Mouse (Mus musculus) gastrocnemius, postnatal 36 days (tissue): ENCODE data around the gene Hrc. TPM values are rescaled to one million over a fixed set of nuclear protein-coding genes. Genes with fewer than 3 reads are reported as not detected.
"Not testable (repeated sequence)": the region's sequence is repeated elsewhere in the genome, so short reads cannot be mapped to it uniquely, and the experiment has no call there.

ENCODE experiments used
- DNase-seq, 2 experiments: peaks; one replicate each; pipeline ENCODE4 v3.0.0; 2022
- intact Hi-C: fragments of 180-260 bp; cut with DNase I; formaldehyde crosslinking; loops from one replicate; pipeline ENCODE4 v1.15.1; 2025
- total RNA-seq, 2 experiments: library from RNA; stranded (reverse); gene quantifications; 2 replicates each; pipeline ENCODE4 v1.2.3; 2021

The Hrc gene
- total RNA-seq, 2 experiments from 2014 or later = 818 to 890 TPM

DNA sequence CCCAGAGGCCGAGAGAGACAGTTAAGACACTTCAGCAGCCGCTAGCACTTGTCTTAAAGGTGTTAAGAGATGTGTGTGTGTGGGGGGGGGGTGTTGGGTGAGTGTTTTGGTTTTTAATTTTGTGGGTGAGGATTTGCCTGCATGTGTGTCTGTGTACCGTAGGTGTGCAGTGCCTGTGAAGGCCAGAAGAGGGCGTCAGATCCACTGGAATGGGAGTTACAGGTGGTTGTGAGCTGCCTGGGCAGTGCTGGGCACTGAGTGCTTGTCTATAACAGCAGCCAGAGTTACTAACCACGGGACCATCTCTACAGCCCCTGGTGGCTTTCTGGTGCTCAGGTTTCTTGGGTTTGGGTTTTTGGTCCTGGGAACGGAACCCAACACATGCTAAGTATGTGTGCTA, 3.6 kb upstream of the Hrc start:
- intact Hi-C loops = no loop called here
- no peak for DNase-seq

GRCm38 (mm10) chr7:45332685-45333425, 2.2 kb upstream of the Hrc start:
- DNase-seq = no peak
- intact Hi-C loops = no loop called here

- DNase-seq = peak; percentile 83 to 88
- intact Hi-C loops = no loop called here
Observed at GRCm38 (mm10) chr7:45333431-45333982, 1.6 kb upstream of the Hrc start, which contains the start of gene Trpm4. Gene Trpm4 (minus strand): TSS chr7:45333780.

- intact Hi-C loops = no loop called here
- peak; percentile 37 to 44 for DNase-seq
Observed at GRCm38 (mm10) chr7:45334605-45335004, 485 bp upstream of the Hrc start.

GRCm38 (mm10) chr7:45336319-45336718, 1.2 kb downstream of the Hrc start:
- DNase-seq = no peak
- intact Hi-C loops = no loop called here

GRCm38 (mm10) chr7:45337469-45337868, 2.4 kb downstream of the Hrc start:
- intact Hi-C loops = no loop called here
- DNase-seq = no peak

GRCm38 (mm10) chr7:45338161-45338911, 3.2 kb downstream of the Hrc start:
- no peak for DNase-seq
- intact Hi-C loops = no loop called here

- intact Hi-C loops = no loop called here
- DNase-seq = peak in 1 of 2 experiments; percentile 43
Observed at GRCm38 (mm10) chr7:45339410-45340065, 4.4 kb downstream of the Hrc start.

- intact Hi-C loops = no loop called here
- no peak for DNase-seq
Observed at GRCm38 (mm10) chr7:45340066-45340442, 5.0 kb downstream of the Hrc start.

- intact Hi-C loops = no loop called here
- DNase-seq = no peak
Observed at GRCm38 (mm10) chr7:45340669-45341068, 5.6 kb downstream of the Hrc start.

GRCm38 (mm10) chr7:45341303-45341702, 6.2 kb downstream of the Hrc start:
- intact Hi-C loops = no loop called here
- peak; percentile 62 to 72 for DNase-seq

DNA sequence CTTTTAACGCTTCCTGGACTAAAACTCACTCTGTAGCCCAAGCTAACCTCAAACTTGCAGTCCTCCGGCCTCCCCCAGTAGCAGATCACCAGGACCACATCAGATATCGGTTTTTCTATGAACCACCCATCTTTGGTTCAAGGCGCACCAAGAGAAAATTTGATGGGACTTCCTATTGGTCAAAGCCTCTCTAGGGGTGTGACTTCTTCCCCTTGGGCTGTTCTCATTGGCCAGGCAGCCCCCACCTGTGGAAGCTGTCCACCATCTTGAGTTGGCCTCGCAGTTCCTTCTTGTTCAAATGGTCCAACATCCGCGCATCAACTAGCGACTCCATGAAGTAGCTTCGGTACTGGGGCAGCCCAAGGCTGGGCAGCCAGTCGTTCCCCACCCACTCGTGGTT, 7.0 kb downstream of the Hrc start:
- intact Hi-C loops = loop anchor here (2.0 kb wide), 1 partner anchor 31 kb away; no protein-coding TSS in a partner anchor
- no peak for DNase-seq

GRCm38 (mm10) chr7:45343543-45343942, 8.5 kb downstream of the Hrc start:
- intact Hi-C loops = loop anchor here (2.0 kb wide), 1 partner anchor 33 kb away; no protein-coding TSS in a partner anchor
- DNase-seq = no peak

DNA sequence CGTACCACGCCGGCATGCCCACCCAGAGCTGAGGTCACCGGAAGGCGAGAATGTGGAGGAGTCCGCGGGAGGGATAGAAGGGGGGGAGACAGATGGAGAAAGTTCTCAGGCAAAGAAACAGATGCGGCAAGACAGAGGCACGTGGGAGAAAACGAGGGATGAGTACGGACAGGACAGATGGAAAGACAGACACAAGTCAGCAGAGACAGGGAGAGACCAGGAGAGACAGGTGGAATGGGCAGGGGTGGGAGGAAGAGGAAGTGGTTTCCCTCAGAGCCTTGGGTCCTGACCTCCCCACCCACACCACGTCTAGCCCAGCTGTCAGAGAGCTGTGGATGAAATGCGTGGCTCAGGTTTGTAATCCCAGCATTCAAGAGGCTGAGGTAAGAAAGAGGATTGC, 11.8 kb downstream of the Hrc start:
- no peak for DNase-seq
- intact Hi-C loops = no loop called here

DNA sequence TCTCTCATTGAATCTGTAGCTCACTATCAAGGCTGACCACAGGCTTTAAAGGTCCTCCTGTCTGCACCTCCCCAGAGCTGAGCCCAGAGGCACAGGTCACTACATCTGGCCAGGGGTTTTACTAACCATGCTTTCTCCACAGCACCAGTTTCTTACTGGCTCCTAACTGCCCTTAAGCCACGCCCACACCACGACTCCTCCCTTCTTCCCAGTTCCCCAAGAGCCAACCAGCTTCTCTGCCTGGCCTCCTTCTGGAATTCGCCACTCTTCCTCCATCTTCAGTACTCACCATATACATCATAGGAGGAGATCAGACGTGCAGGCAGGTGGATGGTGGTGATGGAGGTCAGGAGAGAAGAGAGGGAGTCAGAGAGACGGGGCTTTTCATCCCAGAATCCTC, 18.0 kb downstream of the Hrc start:
- no peak for DNase-seq
- intact Hi-C loops = no loop called here

DNA sequence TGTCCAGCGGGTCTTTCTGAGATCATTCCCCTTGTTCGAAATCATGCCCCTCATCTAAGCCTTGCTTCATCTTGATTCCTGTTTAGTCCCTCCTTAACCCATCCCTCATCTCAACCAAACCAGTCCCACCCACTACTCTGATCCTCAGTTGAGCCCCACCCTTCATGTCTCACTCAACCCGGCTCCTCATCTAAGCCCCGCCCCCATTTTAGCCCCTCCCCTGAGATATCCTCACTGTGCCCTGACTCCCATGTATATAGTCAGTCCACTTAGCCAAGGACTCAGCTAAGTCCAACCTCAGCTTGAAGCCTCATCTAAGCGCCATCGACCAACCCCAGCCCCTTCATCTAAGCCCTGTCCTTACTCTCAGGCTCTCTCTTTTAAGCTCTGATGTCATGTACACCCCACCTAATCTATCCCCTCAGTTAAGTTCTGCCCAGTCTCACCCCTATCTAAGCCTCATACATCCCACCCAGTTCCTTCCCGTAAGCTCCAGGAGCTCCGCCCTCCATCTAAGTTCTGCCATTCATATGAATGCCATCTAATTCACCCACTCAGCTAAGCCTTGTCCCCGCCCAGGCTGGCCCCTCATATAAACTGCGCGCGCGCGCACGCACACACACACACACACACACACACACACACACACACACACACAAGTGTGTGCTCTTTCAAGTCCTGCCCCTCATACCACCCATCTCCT, 20.4 kb downstream of the Hrc start:
- DNase-seq = no peak
- intact Hi-C loops = no loop called here

GRCm38 (mm10) chr7:45356087-45356486, 21.0 kb downstream of the Hrc start:
- DNase-seq = no peak
- intact Hi-C loops = no loop called here

DNA sequence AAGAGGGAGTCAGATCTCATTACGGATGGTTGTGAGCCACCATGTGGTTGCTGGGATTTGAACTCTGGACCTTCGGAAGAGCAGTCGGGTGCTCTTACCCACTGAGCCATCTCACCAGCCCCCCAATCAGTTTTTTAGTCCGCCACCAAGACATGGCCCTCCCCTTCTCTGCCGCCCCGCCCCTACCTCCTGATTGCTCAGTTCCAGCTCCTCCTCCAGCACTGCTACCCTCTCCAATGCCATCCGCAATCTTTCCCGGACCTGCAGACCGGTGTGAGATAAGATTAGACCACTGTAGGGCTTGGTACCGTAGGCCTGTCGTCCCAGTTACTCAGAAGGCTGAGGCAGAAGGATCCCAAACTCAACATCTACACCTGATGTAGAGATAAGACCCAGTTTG, 24.0 kb downstream of the Hrc start:
- intact Hi-C loops, DNase-seq: not testable (repeated sequence)

DNA sequence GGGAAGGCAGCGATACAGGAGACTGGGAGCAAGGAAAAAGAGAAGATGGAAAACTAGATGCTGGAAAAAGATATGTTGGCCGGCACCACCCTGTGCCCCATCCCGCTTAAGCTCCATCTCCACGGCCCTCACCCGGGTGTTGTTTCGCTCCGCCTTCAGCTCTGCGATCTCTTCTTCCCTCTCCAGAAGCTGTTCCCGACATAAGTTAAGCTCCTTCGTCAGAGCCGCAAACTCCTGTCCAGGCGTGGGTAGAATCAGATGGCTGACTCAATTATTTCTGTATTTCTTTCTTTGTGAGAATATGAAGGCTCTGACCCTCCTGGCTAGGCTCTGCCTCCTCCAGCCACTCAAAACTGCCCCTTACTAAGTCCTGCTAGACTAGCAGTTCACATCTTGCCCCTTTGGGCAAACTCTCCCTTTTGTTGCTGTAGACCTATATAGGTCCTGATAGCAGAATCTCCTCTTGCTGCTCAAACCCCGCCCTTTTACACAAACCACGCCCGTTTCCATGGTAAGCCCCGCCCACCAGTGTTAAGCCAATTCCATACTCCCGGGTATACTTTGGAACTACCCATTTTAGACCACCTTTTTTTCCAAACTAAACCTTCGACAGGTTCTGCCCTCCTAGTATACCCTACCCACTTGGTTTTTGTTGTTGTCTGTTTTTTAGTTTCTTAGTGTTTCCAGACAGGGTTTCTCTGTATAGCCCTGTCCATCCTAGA, 25.5 kb downstream of the Hrc start:
- intact Hi-C loops = no loop called here
- no peak for DNase-seq
